Mouse (Mus musculus): ENCODE results near the gene Ninl. TPM values are rescaled to one million over a fixed set of nuclear protein-coding genes. Genes with fewer than 3 reads are reported as not detected.

Ninl gene
- polyA plus RNA-seq, 1 experiment from 2014 or later, result 13.7 TPM

GRCm38 (mm10) chr2:150995324-150995723, 43.9 kb downstream of the Ninl start:
- ATAC-seq (ENCODE audit: insufficient number of reproducible peaks, insufficient read depth, low FRiP score, low TSS enrichment), result no peak

GRCm38 (mm10) chr2:150991050-150991449, 48.1 kb downstream of the Ninl start:
- no peak for ATAC-seq (ENCODE audit: insufficient number of reproducible peaks, insufficient read depth, low FRiP score, low TSS enrichment)
- H3K9me3 ChIP-seq, result no peaks in the 10 kb centered on the region
- H3K9ac ChIP-seq, result no peak overlapping the region
- no peaks in the 10 kb centered on the region for H3K36me3 ChIP-seq
- H3K27me3 ChIP-seq, result no peaks in the 10 kb centered on the region
- WGBS, result 95% methylated on average over 4 of the region's 4 CpGs
- no peak overlapping the region for H3K27ac ChIP-seq
- no peaks in the 10 kb centered on the region for H3K4me1 ChIP-seq
- no peak overlapping the region for H3K4me3 ChIP-seq
- no peak overlapping the region for H3K4me2 ChIP-seq (replicated peaks)

More at GRCm38 (mm10) chr2:150995324-150995723, 43.9 kb downstream of the Ninl start:
- no peaks in the 10 kb centered on the region for H3K9me3 ChIP-seq
- H3K4me3 ChIP-seq, result no peak overlapping the region
- no peaks in the 10 kb centered on the region; the same call in 1 of the 2 replicates for H3K4me1 ChIP-seq
- WGBS, result 84% methylated on average over 4 of the region's 4 CpGs
- no peaks in the 10 kb centered on the region for H3K27me3 ChIP-seq
- H3K36me3 ChIP-seq, result no peaks in the 10 kb centered on the region
- no peak overlapping the region for H3K9ac ChIP-seq
- no peak overlapping the region for H3K4me2 ChIP-seq (replicated peaks)
- H3K27ac ChIP-seq, result no peak overlapping the region

- no peak for ATAC-seq (ENCODE audit: insufficient number of reproducible peaks, insufficient read depth, low FRiP score, low TSS enrichment)
- Histone ChIP-seq H3K4me2 (replicated peaks) (no peak overlapping the region), H3K9me3 (no peaks in the 10 kb centered on the region), H3K9ac (no peak overlapping the region), H3K36me3 (no peaks in the 10 kb centered on the region), H3K27me3 (no peaks in the 10 kb centered on the region), H3K27ac (no peak overlapping the region), H3K4me3 (no peak overlapping the region), H3K4me1 (no peaks in the 10 kb centered on the region)
- WGBS, result 91% methylated on average over 2 of the region's 2 CpGs
Observed at GRCm38 (mm10) chr2:150990506-150990905, 48.7 kb downstream of the Ninl start.

GRCm38 (mm10) chr2:150985359-150985758, 53.8 kb downstream of the Ninl start:
- Histone ChIP-seq H3K27ac (no peak overlapping the region), H3K9me3 (no peaks in the 10 kb centered on the region), H3K4me2 (replicated peaks) (no peak overlapping the region), H3K27me3 (no peaks in the 10 kb centered on the region), H3K4me3 (no peak overlapping the region), H3K4me1 (no peaks in the 10 kb centered on the region), H3K9ac (no peak overlapping the region), H3K36me3 (no peaks in the 10 kb centered on the region)
- ATAC-seq (ENCODE audit: insufficient number of reproducible peaks, insufficient read depth, low FRiP score, low TSS enrichment), result no peak
- WGBS, result 97% methylated on average over 2 of the region's 2 CpGs

DNA sequence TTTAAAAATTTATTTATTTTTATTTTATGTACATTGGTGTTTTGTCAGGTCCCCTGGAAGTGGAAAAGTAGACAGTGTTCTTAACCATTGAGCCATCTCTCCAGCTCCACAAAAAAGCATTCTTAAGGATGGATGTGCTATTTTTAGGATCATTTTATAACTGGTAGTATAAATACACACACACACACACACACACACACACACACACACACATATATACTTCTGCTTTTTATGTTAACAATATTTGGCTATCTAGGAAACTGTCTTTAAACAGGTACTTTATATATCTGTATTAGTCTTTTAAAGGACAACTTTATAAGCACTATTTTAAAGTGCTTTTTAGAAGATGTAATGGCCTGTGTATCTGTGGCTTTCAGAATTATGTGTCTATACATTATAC, 57.1 kb downstream of the Ninl start:
- H3K27ac ChIP-seq, result no peak overlapping the region
- no peak overlapping the region for H3K4me3 ChIP-seq
- H3K4me2 ChIP-seq (replicated peaks), result no peak overlapping the region
- no peaks in the 10 kb centered on the region for H3K9me3 ChIP-seq
- H3K4me1 ChIP-seq, result no peaks in the 10 kb centered on the region
- no peak overlapping the region for H3K9ac ChIP-seq
- H3K36me3 ChIP-seq, result no peaks in the 10 kb centered on the region
- ATAC-seq (ENCODE audit: insufficient number of reproducible peaks, insufficient read depth, low FRiP score, low TSS enrichment), result no peak
- H3K27me3 ChIP-seq, result no peaks in the 10 kb centered on the region

DNA sequence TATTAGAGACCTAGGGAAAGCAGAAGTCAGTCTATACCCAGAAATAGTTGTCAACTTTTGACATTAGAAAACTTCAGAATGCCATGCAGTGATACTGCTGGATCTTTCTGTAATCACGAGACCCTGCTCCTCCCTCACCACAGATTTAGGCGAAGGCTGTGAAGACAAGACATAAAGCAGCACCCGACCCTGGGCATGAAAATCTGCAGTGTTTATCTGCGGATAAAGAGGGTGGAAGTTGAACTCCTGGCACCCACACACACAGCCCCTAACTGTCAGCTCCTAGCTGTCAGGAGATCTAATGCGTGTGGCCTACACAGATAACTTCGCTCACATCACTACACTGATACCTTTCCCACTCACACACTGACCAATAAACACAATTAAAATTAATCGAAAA, 57.7 kb downstream of the Ninl start:
- Histone ChIP-seq H3K4me1 (no peaks in the 10 kb centered on the region), H3K9me3 (no peaks in the 10 kb centered on the region), H3K36me3 (no peaks in the 10 kb centered on the region), H3K9ac (no peak overlapping the region), H3K27ac (no peak overlapping the region), H3K4me2 (replicated peaks) (no peak overlapping the region), H3K4me3 (no peak overlapping the region), H3K27me3 (no peaks in the 10 kb centered on the region)
- no peak for ATAC-seq (ENCODE audit: insufficient number of reproducible peaks, insufficient read depth, low FRiP score, low TSS enrichment)
- 87% methylated on average over 7 of the region's 7 CpGs for WGBS

- Histone ChIP-seq H3K4me3 (no peak overlapping the region), H3K4me2 (replicated peaks) (no peak overlapping the region), H3K4me1 (no peaks in the 10 kb centered on the region), H3K27ac (no peak overlapping the region), H3K27me3 (no peaks in the 10 kb centered on the region), H3K9me3 (no peaks in the 10 kb centered on the region), H3K9ac (no peak overlapping the region), H3K36me3 (0 out of 2 replicates have a peak, but pooled peaks cover 2% of the 10 kb centered on the region)
- WGBS, result 83% methylated on average over 14 of the region's 14 CpGs
- ATAC-seq (ENCODE audit: insufficient number of reproducible peaks, insufficient read depth, low FRiP score, low TSS enrichment), result no peak
Observed at GRCm38 (mm10) chr2:150979861-150980620, 59.1 kb downstream of the Ninl start.

DNA sequence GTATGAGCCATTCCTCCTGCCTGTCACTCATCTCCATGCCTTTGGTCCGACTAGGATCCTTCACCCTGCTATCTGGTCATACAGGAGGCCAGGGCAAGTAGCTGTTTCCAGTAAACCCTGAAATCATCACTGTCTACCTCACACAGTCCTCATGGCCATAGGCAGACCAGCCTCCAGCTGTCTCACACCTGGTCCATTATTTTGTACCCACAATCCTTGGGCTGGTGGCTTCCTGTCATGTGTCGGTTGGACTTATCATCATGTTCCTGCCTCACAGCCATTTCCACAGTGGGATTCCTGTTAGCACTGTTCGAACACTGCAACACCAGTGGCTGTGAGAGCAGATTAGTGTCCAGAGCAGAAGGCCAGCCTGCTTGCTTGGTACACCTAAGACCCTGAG, 60.4 kb downstream of the Ninl start:
- H3K27ac ChIP-seq, result no peak overlapping the region
- H3K4me2 ChIP-seq (replicated peaks), result no peak overlapping the region
- no peak overlapping the region for H3K4me3 ChIP-seq
- no peaks in the 10 kb centered on the region for H3K27me3 ChIP-seq
- H3K9me3 ChIP-seq, result no peaks in the 10 kb centered on the region
- H3K4me1 ChIP-seq, result no peaks in the 10 kb centered on the region
- ATAC-seq (ENCODE audit: insufficient number of reproducible peaks, insufficient read depth, low FRiP score, low TSS enrichment), result no peak
- 0 out of 2 replicates have a peak, but pooled peaks cover 5% of the 10 kb centered on the region for H3K36me3 ChIP-seq
- H3K9ac ChIP-seq, result no peak overlapping the region
- 90% methylated on average over 3 of the region's 3 CpGs for WGBS

DNA sequence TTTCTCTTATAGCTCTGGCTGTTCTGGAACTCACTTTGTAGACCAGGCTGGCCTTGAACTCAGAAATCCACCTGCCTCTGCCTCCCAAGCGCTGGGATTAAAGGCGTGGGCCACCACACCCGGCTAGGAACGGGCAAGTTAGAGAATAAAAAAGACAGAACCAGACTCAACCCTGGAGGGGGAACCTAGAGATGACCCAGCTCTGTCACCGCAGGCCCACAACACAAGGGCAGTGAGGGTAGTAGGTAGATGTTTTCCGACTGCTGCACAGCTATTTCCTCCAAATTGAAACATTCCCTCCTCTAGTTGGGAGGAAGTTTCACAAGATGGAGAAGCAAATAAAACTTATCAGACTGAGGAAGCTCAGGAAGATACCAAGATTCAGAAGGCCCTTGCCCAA, 61.5 kb downstream of the Ninl start:
- Histone ChIP-seq H3K4me2 (replicated peaks) (no peak overlapping the region), H3K27ac (no peak overlapping the region), H3K9ac (no peak overlapping the region), H3K4me3 (no peak overlapping the region), H3K27me3 (no peaks in the 10 kb centered on the region), H3K9me3 (no peaks in the 10 kb centered on the region), H3K4me1 (no peaks in the 10 kb centered on the region), H3K36me3 (peaks cover 13% of the 10 kb centered on the region)
- 87% methylated on average over 6 of the region's 6 CpGs for WGBS
- ATAC-seq (ENCODE audit: insufficient number of reproducible peaks, insufficient read depth, low FRiP score, low TSS enrichment), result no peak

DNA sequence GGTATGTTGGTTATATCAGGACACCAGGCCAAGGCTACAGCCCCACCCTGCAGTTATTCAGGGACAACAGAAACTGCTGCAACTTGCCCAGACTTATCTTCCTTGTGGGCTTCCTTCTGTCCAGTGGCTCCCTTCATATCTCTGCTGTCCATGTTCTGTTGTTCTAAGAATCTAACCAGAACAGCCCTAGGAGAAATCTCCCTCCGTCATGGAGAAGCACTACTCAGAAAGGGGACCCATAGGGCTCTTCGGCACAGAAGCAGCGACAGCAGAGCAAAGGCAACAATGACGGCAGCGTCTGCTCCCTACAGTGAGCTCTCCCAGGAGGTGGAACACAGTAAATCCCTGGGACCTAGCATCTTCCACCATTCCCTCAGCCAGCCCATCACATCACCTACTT, 62.3 kb downstream of the Ninl start:
- Histone ChIP-seq H3K27ac (no peak overlapping the region), H3K9me3 (no peaks in the 10 kb centered on the region), H3K4me2 (replicated peaks) (no peak overlapping the region), H3K36me3 (peaks cover 18% of the 10 kb centered on the region), H3K4me1 (no peaks in the 10 kb centered on the region), H3K4me3 (no peak overlapping the region), H3K27me3 (no peaks in the 10 kb centered on the region), H3K9ac (no peak overlapping the region)
- no peak for ATAC-seq (ENCODE audit: insufficient number of reproducible peaks, insufficient read depth, low FRiP score, low TSS enrichment)
- WGBS, result 91% methylated on average over 5 of the region's 5 CpGs

DNA sequence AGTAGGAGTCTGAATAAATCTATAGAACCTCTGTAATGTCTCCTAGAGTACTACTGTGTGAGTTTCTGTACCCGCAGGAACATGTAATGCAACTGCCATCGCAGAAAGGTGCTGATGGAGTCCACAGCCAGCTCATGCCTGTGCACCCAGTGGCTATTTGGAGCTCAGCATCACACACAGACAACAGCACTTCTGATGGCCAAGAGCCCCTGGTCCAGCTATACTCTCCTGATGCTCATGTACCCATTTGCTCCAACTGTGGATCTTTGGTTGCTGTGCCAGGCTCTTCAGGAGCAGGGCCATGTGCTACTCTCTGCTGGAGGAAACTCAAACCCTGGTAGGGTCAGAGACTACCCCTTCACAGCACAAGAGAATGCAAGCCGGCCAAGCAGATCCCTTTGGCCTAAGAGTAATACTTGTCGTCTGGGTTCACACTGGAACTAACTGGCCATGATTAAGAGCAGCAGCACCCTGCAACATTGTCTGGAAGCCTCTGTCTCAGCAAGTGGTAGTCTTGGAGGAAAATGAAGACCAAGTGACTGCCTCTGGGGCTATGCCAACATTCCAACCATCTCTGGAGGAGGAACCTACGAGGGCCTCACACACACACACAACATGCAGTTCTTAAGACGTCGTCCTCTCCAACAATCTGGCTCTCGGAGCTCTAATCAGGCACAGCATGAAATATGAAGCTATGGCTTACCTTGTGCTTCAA, 65.6 kb downstream of the Ninl start:
- Histone ChIP-seq H3K4me1 (no peaks in the 10 kb centered on the region), H3K27ac (no peak overlapping the region), H3K27me3 (no peaks in the 10 kb centered on the region), H3K9me3 (no peaks in the 10 kb centered on the region), H3K9ac (no peak overlapping the region), H3K4me2 (replicated peaks) (no peak overlapping the region), H3K4me3 (no peak overlapping the region), H3K36me3 (peaks cover 27% of the 10 kb centered on the region)
- no peak for ATAC-seq (ENCODE audit: insufficient number of reproducible peaks, insufficient read depth, low FRiP score, low TSS enrichment)
- 93% methylated on average over 8 of the region's 8 CpGs for WGBS

DNA sequence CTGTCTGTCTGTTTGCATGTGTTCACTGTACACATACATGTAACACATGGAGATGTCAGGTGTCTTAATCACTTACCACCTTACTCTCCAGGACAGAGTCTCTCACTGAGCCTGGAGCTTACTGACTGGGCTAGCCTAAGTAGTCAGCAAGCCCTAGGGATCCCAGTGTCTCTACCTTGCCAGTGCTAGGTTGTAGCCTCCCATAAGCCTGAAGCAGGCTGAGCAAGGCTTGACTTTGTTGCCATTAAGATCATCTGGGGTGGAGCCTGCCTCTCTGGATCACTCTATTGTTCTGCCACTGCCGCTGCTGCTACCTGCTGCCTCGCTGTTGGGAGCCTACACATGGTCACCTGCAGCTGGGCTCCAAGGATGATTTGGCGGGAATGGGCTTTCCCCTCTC, 66.5 kb downstream of the Ninl start:
- no peaks in the 10 kb centered on the region for H3K4me1 ChIP-seq
- H3K36me3 ChIP-seq, result peaks cover 36% of the 10 kb centered on the region
- no peak overlapping the region for H3K27ac ChIP-seq
- ATAC-seq (ENCODE audit: insufficient number of reproducible peaks, insufficient read depth, low FRiP score, low TSS enrichment), result no peak
- WGBS, result 94% methylated on average over 3 of the region's 3 CpGs
- no peaks in the 10 kb centered on the region for H3K9me3 ChIP-seq
- no peak overlapping the region for H3K4me2 ChIP-seq (replicated peaks)
- no peak overlapping the region for H3K9ac ChIP-seq
- no peaks in the 10 kb centered on the region for H3K27me3 ChIP-seq
- no peak overlapping the region for H3K4me3 ChIP-seq

Measured in embryonic facial prominence, embryonic 12.5 days (tissue).